Mouse (Mus musculus) embryo, embryonic 11.5 days (tissue): Measurements from ENCODE around the gene Zbtb12.
"Not testable (repeated sequence)": the region's sequence is repeated elsewhere in the genome, so short reads cannot be mapped to it uniquely, and the experiment has no call there.

ENCODE experiments used
- DNase-seq: peaks from one replicate; pipeline ENCODE4 v3.0.0-alpha.2; 2012; ENCODE audit warnings: low read depth, low spot score

Zbtb12 gene

GRCm38 (mm10) chr17:34901948-34902347 is 22.7 kb downstream of the Zbtb12 start:
- not testable (repeated sequence) for DNase-seq

- DNase-seq: no peak
Observed at GRCm38 (mm10) chr17:34902895-34903294, 23.6 kb downstream of the Zbtb12 start.

- no peak for DNase-seq
Observed at GRCm38 (mm10) chr17:34910982-34911381, 31.7 kb downstream of the Zbtb12 start.

- no peak for DNase-seq
Observed at GRCm38 (mm10) chr17:34911945-34912351, 32.7 kb downstream of the Zbtb12 start.

- DNase-seq: no peak
Observed at GRCm38 (mm10) chr17:34913930-34914665, 34.8 kb downstream of the Zbtb12 start, which contains the start of gene Slc44a4. TSS of gene Slc44a4 (plus strand) at chr17:34914466.

GRCm38 (mm10) chr17:34915410-34915831 is 36.1 kb downstream of the Zbtb12 start:
- no peak for DNase-seq

- no peak for DNase-seq
Observed at GRCm38 (mm10) chr17:34916316-34916715, 37.0 kb downstream of the Zbtb12 start.

GRCm38 (mm10) chr17:34917188-34917587 is 37.9 kb downstream of the Zbtb12 start:
- no peak for DNase-seq

- DNase-seq: no peak
Observed at GRCm38 (mm10) chr17:34922939-34923338, 43.7 kb downstream of the Zbtb12 start.

GRCm38 (mm10) chr17:34924258-34924657 is 45.0 kb downstream of the Zbtb12 start:
- DNase-seq: no peak

GRCm38 (mm10) chr17:34927306-34928019 is 48.2 kb downstream of the Zbtb12 start:
- no peak for DNase-seq

GRCm38 (mm10) chr17:34928841-34929240 is 49.6 kb downstream of the Zbtb12 start:
- DNase-seq: no peak

GRCm38 (mm10) chr17:34931061-34931734 is 51.9 kb downstream of the Zbtb12 start, which contains the start of gene Neu1:
TSS of gene Neu1 (plus strand) at chr17:34931253.
- peak; percentile 96 for DNase-seq

- DNase-seq: no peak
Observed at GRCm38 (mm10) chr17:34931735-34932098, 52.4 kb downstream of the Zbtb12 start.

GRCm38 (mm10) chr17:34932287-34932686 is 53.0 kb downstream of the Zbtb12 start:
- no peak for DNase-seq

- DNase-seq: no peak
Observed at GRCm38 (mm10) chr17:34934031-34934430, 54.7 kb downstream of the Zbtb12 start.

GRCm38 (mm10) chr17:34934830-34935229 is 55.5 kb downstream of the Zbtb12 start:
- no peak for DNase-seq

- DNase-seq: no peak
Observed at GRCm38 (mm10) chr17:34937960-34938505, 58.8 kb downstream of the Zbtb12 start.

GRCm38 (mm10) chr17:34941344-34942041 is 62.2 kb downstream of the Zbtb12 start:
- DNase-seq: no peak

GRCm38 (mm10) chr17:34943128-34943815 is 64.0 kb downstream of the Zbtb12 start:
- no peak for DNase-seq

GRCm38 (mm10) chr17:34944362-34944761 is 65.1 kb downstream of the Zbtb12 start:
- no peak for DNase-seq
